Mouse (Mus musculus) embryonic facial prominence, embryonic 14.5 days (tissue): ENCODE results near the gene Nostrin. TPM values are rescaled to one million over a fixed set of nuclear protein-coding genes. Genes with fewer than 3 reads are reported as not detected.
A peak's percentile ranks its signal among the peaks of the same experiment; 100 is the strongest.

Experiments
- ATAC-seq: fragments of 200-750 bp; cut with Nextera tagmentation; 2 replicates; pipeline ENCODE4 v1.8.0; 2017; ENCODE audit warnings: low read depth, moderate number of reproducible peaks, moderate TSS enrichment
- DNase-seq: peaks from one replicate; pipeline ENCODE4 v3.0.0-alpha.2; 2015; ENCODE audit warnings: low spot score
- H3K27ac ChIP-seq: fragments of 300-500 bp; sonication (generic); replicated peaks from 2 replicates; pipeline ENCODE4 v1.5.1; 2014; ENCODE audit warnings: low read depth, mild to moderate bottlenecking, low read length, moderate library complexity
- H3K27me3 ChIP-seq: fragments of 300-500 bp; sonication (generic); replicated peaks from 2 replicates; pipeline ENCODE4 v1.6.1; 2014; ENCODE audit warnings: low read length; ENCODE audit not compliant: control insufficient read depth, insufficient read depth
- H3K36me3 ChIP-seq: fragments of 300-500 bp; sonication (generic); 2 replicates; pipeline ENCODE4 v1.6.1; 2014; ENCODE audit warnings: low read length, mixed read lengths; ENCODE audit not compliant: control insufficient read depth, insufficient read depth
- H3K4me1 ChIP-seq: fragments of 300-500 bp; sonication (generic); 2 replicates; pipeline ENCODE4 v1.6.1; 2014; ENCODE audit warnings: antibody characterized with exemption, low read length; ENCODE audit not compliant: control insufficient read depth, insufficient read depth
- H3K4me2 ChIP-seq: fragments of 300-500 bp; sonication (generic); 2 replicates; pipeline ENCODE4 v1.6.1; 2014; ENCODE audit warnings: low read depth, mild to moderate bottlenecking, low read length, moderate library complexity, mixed read lengths
- H3K4me3 ChIP-seq: fragments of 300-500 bp; sonication (generic); 2 replicates; pipeline ENCODE4 v1.5.1; 2014; ENCODE audit warnings: low read depth, mild to moderate bottlenecking, low read length
- H3K9ac ChIP-seq: fragments of 300-500 bp; sonication (generic); 2 replicates; pipeline ENCODE4 v1.6.1; 2014; ENCODE audit warnings: low read depth, mild to moderate bottlenecking, low read length, moderate library complexity, mixed read lengths
- H3K9me3 ChIP-seq: fragments of 300-500 bp; sonication (generic); 2 replicates; pipeline ENCODE4 v1.6.1; 2016; ENCODE audit warnings: low read length; ENCODE audit not compliant: control insufficient read depth
- WGBS: fragments of 180-500 bp; shearing (Covaris S2); extraction: QIAGEN DNeasy Blood & Tissue Kit; methylation state at CpG from one replicate; pipeline ENCODE4 v1.1.7; 2014; 5-methylcytosine and 5-hydroxymethylcytosine counted together
- polyA plus RNA-seq: library from polyadenylated mRNA; unstranded; fragments of >200 nt; fragmentation: Nextera tagmentation; extraction: Ambion mirVana; gene quantifications from 2 replicates; pipeline ENCODE4 v1.2.1, GENCODE M21; 2014

Gene Nostrin
- polyA plus RNA-seq, 1 experiment from 2014 or later = 1.9 TPM

DNA sequence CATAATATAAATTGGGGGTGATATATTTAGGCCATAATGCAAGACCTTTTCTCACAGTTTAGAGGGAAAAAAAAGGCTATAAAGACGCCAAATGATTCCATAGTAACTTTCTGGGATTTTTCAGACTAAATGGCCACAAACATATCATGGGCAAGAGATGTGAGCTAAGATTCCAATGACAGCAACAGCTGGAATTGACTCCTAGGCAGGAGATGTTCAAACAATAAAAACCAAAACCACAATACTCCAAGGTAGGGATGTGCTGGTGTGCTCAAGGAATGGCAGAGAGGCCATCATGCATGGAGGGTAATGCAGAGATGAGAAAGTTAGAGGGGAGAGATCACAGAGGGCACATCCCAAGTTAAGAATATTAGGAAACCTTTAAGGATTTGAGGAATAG, 16.6 kb upstream of the Nostrin start:
- H3K27ac ChIP-seq = no peak overlapping the region
- no peak overlapping the region for H3K9ac ChIP-seq
- no peak overlapping the region for H3K4me2 ChIP-seq
- H3K4me1 ChIP-seq = no peaks in the 10 kb centered on the region
- ATAC-seq (no peak), DNase-seq (no peak)
- H3K36me3 ChIP-seq = no peaks in the 10 kb centered on the region
- H3K4me3 ChIP-seq = no peak overlapping the region
- H3K27me3 ChIP-seq = no peaks in the 10 kb centered on the region
- peaks cover 8% of the 10 kb centered on the region; the same call in 1 of the 2 replicates for H3K9me3 ChIP-seq
- WGBS = 87% methylated on average over 1 of the region's 1 CpGs

DNA sequence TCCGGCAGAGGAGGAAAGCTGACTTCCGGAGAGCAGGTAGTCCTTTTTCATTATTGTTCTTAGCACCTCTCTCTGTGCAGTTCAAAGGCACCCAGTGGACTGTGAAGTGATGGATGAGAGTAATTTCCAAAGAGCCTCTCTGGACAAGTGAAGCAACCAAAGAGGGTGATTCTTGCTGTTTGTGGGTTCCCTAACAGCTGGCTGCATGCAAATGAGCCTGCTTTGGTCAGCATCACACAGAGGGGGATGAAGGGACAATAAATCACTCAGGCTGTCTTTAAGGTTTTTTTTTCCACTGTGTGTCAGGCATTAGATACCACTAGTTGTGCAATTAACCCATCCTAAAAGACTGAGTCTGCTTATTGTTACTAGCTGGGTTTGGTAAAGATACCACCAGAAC, 15.9 kb upstream of the Nostrin start:
- no peak overlapping the region for H3K4me3 ChIP-seq
- no peak for DNase-seq

GRCm38 (mm10) chr2:69121681-69122080, 13.9 kb upstream of the Nostrin start:
- Histone ChIP-seq H3K9me3 (no peaks in the 10 kb centered on the region), H3K36me3 (no peaks in the 10 kb centered on the region), H3K4me3 (no peak overlapping the region), H3K9ac (no peak overlapping the region), H3K4me1 (no peaks in the 10 kb centered on the region), H3K27me3 (no peaks in the 10 kb centered on the region), H3K4me2 (no peak overlapping the region), H3K27ac (no peak overlapping the region)
- DNase-seq = no peak
- no peak for ATAC-seq
- 81% methylated on average over 4 of the region's 4 CpGs for WGBS

More for the DNA sequence above, 15.9 kb upstream of the Nostrin start:
- WGBS = 66% methylated on average over 2 of the region's 2 CpGs
- Histone ChIP-seq H3K4me1 (no peaks in the 10 kb centered on the region), H3K27me3 (no peaks in the 10 kb centered on the region), H3K9ac (no peak overlapping the region), H3K36me3 (no peaks in the 10 kb centered on the region), H3K4me2 (no peak overlapping the region), H3K9me3 (peaks cover 8% of the 10 kb centered on the region; the same call in 1 of the 2 replicates), H3K27ac (no peak overlapping the region)
- no peak for ATAC-seq

DNA sequence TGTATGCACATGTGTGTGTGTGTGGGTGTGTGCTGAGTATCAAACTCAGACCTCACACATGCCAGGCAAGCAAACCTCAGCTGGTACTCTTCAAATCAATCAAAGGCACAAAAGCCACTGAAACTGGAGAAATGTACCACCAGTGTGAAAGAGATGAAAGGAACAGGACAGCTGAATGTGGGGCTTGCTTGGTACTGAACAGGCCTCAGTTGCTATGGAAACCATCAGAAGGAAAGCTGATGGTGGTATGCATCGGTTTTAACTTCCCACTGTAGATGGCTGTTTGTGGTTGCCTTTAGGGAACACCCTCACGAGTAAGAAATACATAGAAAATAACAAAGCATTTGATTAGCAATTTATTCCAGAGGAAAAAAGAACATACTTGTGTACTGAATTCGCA, 10.2 kb upstream of the Nostrin start:
- Histone ChIP-seq H3K4me3 (no peak overlapping the region), H3K27ac (no peak overlapping the region), H3K36me3 (no peaks in the 10 kb centered on the region), H3K4me1 (peaks cover 11% of the 10 kb centered on the region), H3K9me3 (no peaks in the 10 kb centered on the region), H3K27me3 (no peaks in the 10 kb centered on the region), H3K9ac (no peak overlapping the region), H3K4me2 (no peak overlapping the region)
- ATAC-seq (no peak), DNase-seq (no peak)
- 64% methylated on average over 3 of the region's 3 CpGs for WGBS

DNA sequence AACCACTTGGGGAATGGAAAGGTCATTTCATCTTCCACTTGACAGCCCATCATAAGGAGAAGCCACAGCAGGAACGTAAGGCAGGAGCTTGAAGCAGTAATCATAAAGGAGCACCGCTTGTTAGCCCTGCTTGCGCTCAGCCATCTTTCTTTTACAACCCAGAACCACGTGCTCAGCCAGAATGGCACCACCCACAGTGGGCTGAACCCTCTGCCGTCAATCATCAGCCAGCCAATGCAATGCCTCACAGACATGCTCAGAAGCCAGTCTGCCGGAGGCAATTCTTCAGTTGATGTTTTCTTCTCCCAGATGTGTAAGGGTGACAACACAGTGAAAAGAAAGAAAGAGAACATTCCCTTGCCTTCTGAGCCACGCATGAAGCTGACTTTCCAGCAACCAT, 7.3 kb upstream of the Nostrin start:
- no peak overlapping the region for H3K4me2 ChIP-seq
- peaks cover 11% of the 10 kb centered on the region for H3K4me1 ChIP-seq
- no peaks in the 10 kb centered on the region for H3K9me3 ChIP-seq
- no peaks in the 10 kb centered on the region for H3K36me3 ChIP-seq
- no peak for ATAC-seq
- no peak for DNase-seq
- no peak overlapping the region for H3K4me3 ChIP-seq
- WGBS = 77% methylated on average over 7 of the region's 7 CpGs
- H3K27ac ChIP-seq = no peak overlapping the region
- no peaks in the 10 kb centered on the region for H3K27me3 ChIP-seq
- H3K9ac ChIP-seq = no peak overlapping the region

GRCm38 (mm10) chr2:69128921-69129395, 6.6 kb upstream of the Nostrin start:
- Histone ChIP-seq H3K4me2 (peak overlapping the region; percentile 29; the same call in 1 of the 2 replicates), H3K27ac (no peak overlapping the region; the same call in 1 of the 2 replicates), H3K27me3 (no peaks in the 10 kb centered on the region), H3K9me3 (no peaks in the 10 kb centered on the region), H3K9ac (no peak overlapping the region), H3K4me1 (peaks cover 11% of the 10 kb centered on the region), H3K4me3 (no peak overlapping the region), H3K36me3 (no peaks in the 10 kb centered on the region)
- 30% methylated on average over 10 of the region's 10 CpGs for WGBS
- ATAC-seq (peak; percentile 88), DNase-seq (peak; percentile 73)

DNA sequence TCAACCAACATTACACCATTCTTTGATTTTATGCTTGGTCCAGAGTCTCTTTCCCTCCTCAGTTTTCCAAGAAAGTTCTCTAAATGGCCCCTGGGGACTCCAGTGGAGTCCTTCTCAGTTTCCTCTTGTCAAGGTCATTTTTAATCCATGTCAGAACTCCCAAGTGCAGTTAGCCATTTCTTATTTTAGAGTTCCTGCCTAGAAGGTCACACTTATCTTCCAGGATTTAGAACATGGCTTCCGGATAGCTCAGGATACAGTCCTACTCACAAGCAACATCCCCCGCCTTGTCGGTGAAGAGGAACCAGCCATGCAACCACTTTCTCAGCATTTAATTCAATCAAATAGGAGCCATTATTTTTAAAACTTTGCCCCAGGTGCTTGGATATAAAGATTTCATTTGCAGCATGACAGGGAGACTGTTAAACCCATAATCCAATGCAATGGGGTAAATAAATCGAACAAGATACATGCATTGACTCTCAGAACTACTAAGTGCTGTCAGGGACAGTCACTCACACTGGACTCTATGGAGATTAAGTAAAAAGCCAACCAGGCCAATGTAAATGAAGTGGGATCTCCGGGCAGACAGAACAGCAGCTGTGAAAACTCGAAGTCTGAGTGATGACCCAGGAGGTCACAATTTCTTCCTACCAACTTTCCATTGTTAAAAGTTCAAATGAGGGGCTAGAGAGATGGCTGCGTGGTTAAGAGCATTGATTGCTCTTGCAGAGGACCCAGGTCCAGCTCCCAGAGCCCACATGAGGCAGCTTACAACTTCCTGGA, 6.0 kb upstream of the Nostrin start:
- Histone ChIP-seq H3K36me3 (no peaks in the 10 kb centered on the region), H3K27ac (no peak overlapping the region; the same call in 1 of the 2 replicates), H3K4me1 (peaks cover 11% of the 10 kb centered on the region), H3K9ac (no peak overlapping the region), H3K4me3 (no peak overlapping the region), H3K9me3 (no peaks in the 10 kb centered on the region), H3K4me2 (no peak overlapping the region), H3K27me3 (no peaks in the 10 kb centered on the region)
- ATAC-seq (no peak), DNase-seq (no peak)
- WGBS = 62% methylated on average over 7 of the region's 7 CpGs

GRCm38 (mm10) chr2:69132046-69132445, 3.6 kb upstream of the Nostrin start:
- WGBS = 67% methylated on average over 3 of the region's 3 CpGs
- H3K9ac ChIP-seq = no peak overlapping the region
- no peaks in the 10 kb centered on the region for H3K36me3 ChIP-seq
- no peak overlapping the region for H3K4me2 ChIP-seq
- H3K27me3 ChIP-seq = no peaks in the 10 kb centered on the region
- no peak for DNase-seq
- no peak overlapping the region for H3K27ac ChIP-seq
- no peak overlapping the region for H3K4me3 ChIP-seq
- H3K4me1 ChIP-seq = peaks cover 11% of the 10 kb centered on the region
- H3K9me3 ChIP-seq = no peaks in the 10 kb centered on the region
- ATAC-seq = no peak
